Mouse (Mus musculus) embryonic facial prominence, embryonic 14.5 days (tissue): ENCODE measurements around the gene Pde4b. TPM values are rescaled to one million over a fixed set of nuclear protein-coding genes. Genes with fewer than 3 reads are reported as not detected.

Experiments
- ATAC-seq: fragments of 200-750 bp; cut with Nextera tagmentation; 2 replicates; pipeline ENCODE4 v1.8.0; 2017; ENCODE audit warnings: low read depth, moderate number of reproducible peaks, moderate TSS enrichment
- DNase-seq: peaks from one replicate; pipeline ENCODE4 v3.0.0-alpha.2; 2015; ENCODE audit warnings: low spot score
- H3K27ac ChIP-seq: fragments of 300-500 bp; sonication (generic); replicated peaks from 2 replicates; pipeline ENCODE4 v1.5.1; 2014; ENCODE audit warnings: low read depth, mild to moderate bottlenecking, low read length, moderate library complexity
- H3K27me3 ChIP-seq: fragments of 300-500 bp; sonication (generic); replicated peaks from 2 replicates; pipeline ENCODE4 v1.6.1; 2014; ENCODE audit warnings: low read length; ENCODE audit not compliant: control insufficient read depth, insufficient read depth
- H3K36me3 ChIP-seq: fragments of 300-500 bp; sonication (generic); 2 replicates; pipeline ENCODE4 v1.6.1; 2014; ENCODE audit warnings: low read length, mixed read lengths; ENCODE audit not compliant: control insufficient read depth, insufficient read depth
- H3K4me1 ChIP-seq: fragments of 300-500 bp; sonication (generic); 2 replicates; pipeline ENCODE4 v1.6.1; 2014; ENCODE audit warnings: antibody characterized with exemption, low read length; ENCODE audit not compliant: control insufficient read depth, insufficient read depth
- H3K4me2 ChIP-seq: fragments of 300-500 bp; sonication (generic); 2 replicates; pipeline ENCODE4 v1.6.1; 2014; ENCODE audit warnings: low read depth, mild to moderate bottlenecking, low read length, moderate library complexity, mixed read lengths
- H3K4me3 ChIP-seq: fragments of 300-500 bp; sonication (generic); 2 replicates; pipeline ENCODE4 v1.5.1; 2014; ENCODE audit warnings: low read depth, mild to moderate bottlenecking, low read length
- H3K9ac ChIP-seq: fragments of 300-500 bp; sonication (generic); 2 replicates; pipeline ENCODE4 v1.6.1; 2014; ENCODE audit warnings: low read depth, mild to moderate bottlenecking, low read length, moderate library complexity, mixed read lengths
- H3K9me3 ChIP-seq: fragments of 300-500 bp; sonication (generic); 2 replicates; pipeline ENCODE4 v1.6.1; 2016; ENCODE audit warnings: low read length; ENCODE audit not compliant: control insufficient read depth
- WGBS: fragments of 180-500 bp; shearing (Covaris S2); extraction: QIAGEN DNeasy Blood & Tissue Kit; methylation state at CpG from one replicate; pipeline ENCODE4 v1.1.7; 2014; 5-methylcytosine and 5-hydroxymethylcytosine counted together
- polyA plus RNA-seq: library from polyadenylated mRNA; unstranded; fragments of >200 nt; fragmentation: Nextera tagmentation; extraction: Ambion mirVana; gene quantifications from 2 replicates; pipeline ENCODE4 v1.2.1, GENCODE M21; 2014

Gene Pde4b
- polyA plus RNA-seq, 1 experiment from 2014 or later: 19.4 TPM

DNA sequence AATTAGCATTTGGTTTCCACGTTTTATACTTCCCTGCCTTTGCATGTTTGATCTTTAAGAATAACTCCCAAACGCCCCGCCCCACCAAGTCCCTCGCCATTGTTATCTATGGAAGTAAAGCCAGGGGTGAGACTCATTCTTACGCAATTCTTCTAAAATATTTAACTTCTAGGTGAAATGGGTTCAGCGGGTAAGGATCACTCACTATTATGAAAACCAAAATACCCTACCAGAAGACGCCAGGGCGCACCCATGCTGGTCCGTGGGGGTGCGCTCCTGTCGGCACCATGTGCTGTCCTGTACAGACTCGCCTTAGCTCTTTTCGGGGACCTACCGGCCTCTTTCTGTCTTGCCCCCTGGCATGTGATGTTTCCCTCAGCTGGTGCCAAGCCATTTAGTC is 490.3 kb downstream of the Pde4b start:
- peaks cover 3% of the 10 kb centered on the region; the same call in 1 of the 2 replicates for H3K4me1 ChIP-seq
- H3K9ac ChIP-seq: no peak overlapping the region
- ATAC-seq: no peak
- DNase-seq: no peak
- H3K36me3 ChIP-seq: no peaks in the 10 kb centered on the region
- 80% methylated on average over 14 of the region's 14 CpGs for WGBS
- no peaks in the 10 kb centered on the region for H3K27me3 ChIP-seq
- H3K4me3 ChIP-seq: no peak overlapping the region
- H3K4me2 ChIP-seq: no peak overlapping the region
- H3K9me3 ChIP-seq: no peaks in the 10 kb centered on the region
- no peak overlapping the region for H3K27ac ChIP-seq

DNA sequence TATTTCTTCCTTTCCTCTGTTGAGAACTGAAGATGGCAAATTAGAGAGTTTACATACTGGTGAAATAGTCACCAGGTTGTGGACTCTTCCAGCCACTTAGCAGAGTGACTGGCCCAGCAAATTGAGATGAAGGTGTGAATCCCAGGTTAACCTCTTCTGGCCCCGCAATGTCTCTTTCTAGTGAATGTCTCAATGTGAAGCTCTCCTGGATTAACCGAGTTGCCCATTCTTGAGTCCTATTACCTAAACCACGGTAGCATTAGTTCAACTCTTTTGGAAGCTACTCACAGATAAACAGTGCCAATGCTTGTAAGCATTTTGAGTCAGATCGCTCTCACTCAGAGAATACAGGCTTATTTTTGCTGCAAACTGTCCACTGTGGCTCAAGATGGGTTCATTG is 491.7 kb downstream of the Pde4b start:
- Histone ChIP-seq H3K9me3 (no peaks in the 10 kb centered on the region), H3K9ac (no peak overlapping the region), H3K4me3 (no peak overlapping the region), H3K27me3 (no peaks in the 10 kb centered on the region), H3K4me2 (no peak overlapping the region), H3K27ac (no peak overlapping the region), H3K4me1 (no peaks in the 10 kb centered on the region; the same call in 1 of the 2 replicates), H3K36me3 (no peaks in the 10 kb centered on the region)
- WGBS: 92% methylated on average over 4 of the region's 4 CpGs
- ATAC-seq: no peak
- no peak for DNase-seq

DNA sequence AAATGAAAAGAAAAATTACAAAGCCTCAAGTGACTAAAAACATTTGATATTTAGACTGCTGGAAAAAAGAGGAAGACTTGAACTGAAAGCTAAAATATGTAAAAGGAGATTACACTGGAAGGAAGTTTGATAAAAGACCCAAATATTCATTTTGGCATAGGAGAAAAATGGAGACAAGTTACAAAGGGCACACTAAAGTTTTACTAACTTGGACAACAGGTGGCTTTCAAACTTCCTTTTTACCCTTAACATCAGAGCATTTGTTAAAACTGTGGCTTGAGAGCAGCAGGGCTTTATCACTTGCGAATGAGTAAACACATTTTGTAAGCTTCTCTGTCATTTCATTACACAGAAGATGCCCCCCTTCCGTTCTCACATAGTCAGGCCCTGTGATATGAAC is 492.4 kb downstream of the Pde4b start:
- Histone ChIP-seq H3K4me3 (no peak overlapping the region), H3K27me3 (no peaks in the 10 kb centered on the region), H3K4me1 (no peaks in the 10 kb centered on the region; the same call in none of the 2 replicates), H3K9me3 (no peaks in the 10 kb centered on the region), H3K4me2 (no peak overlapping the region), H3K9ac (no peak overlapping the region), H3K27ac (no peak overlapping the region), H3K36me3 (no peaks in the 10 kb centered on the region)
- WGBS: 85% methylated on average over 2 of the region's 2 CpGs
- ATAC-seq (no peak), DNase-seq (no peak)

GRCm38 (mm10) chr4:102582165-102582749 is 494.9 kb downstream of the Pde4b start:
- Histone ChIP-seq H3K27me3 (no peaks in the 10 kb centered on the region), H3K9me3 (no peaks in the 10 kb centered on the region), H3K9ac (no peak overlapping the region), H3K4me3 (no peak overlapping the region), H3K4me2 (no peak overlapping the region), H3K27ac (no peak overlapping the region), H3K36me3 (no peaks in the 10 kb centered on the region), H3K4me1 (no peaks in the 10 kb centered on the region; the same call in none of the 2 replicates)
- DNase-seq (no peak), ATAC-seq (no peak)
- WGBS: 76% methylated on average over 8 of the region's 8 CpGs

DNA sequence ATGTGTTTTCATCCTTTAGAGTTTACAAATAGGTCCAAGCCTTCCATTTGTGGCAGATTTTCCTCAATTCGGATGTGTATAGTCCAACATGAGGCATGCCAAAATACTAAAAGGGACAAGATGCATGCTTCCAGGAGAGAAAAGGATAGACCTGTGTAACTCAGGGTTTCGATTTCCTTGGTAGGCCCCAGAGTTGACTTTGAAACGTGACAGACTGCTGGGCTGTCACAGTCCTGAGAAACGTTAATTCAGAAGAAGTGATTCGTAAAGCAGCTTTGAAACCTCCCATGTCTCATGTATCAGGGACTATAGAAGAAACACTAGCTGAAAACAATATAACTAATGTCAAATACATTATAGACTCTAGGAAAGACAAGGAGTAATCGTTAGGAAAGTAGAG is 495.6 kb downstream of the Pde4b start:
- ATAC-seq: no peak
- no peaks in the 10 kb centered on the region for H3K27me3 ChIP-seq
- no peak for DNase-seq
- no peak overlapping the region for H3K4me2 ChIP-seq
- no peak overlapping the region for H3K4me3 ChIP-seq
- H3K9ac ChIP-seq: no peak overlapping the region
- H3K4me1 ChIP-seq: no peaks in the 10 kb centered on the region; the same call in none of the 2 replicates
- WGBS: 68% methylated on average over 6 of the region's 6 CpGs
- H3K9me3 ChIP-seq: no peaks in the 10 kb centered on the region
- H3K27ac ChIP-seq: no peak overlapping the region
- H3K36me3 ChIP-seq: no peaks in the 10 kb centered on the region

- Histone ChIP-seq H3K27ac (no peak overlapping the region), H3K4me2 (no peak overlapping the region), H3K36me3 (no peaks in the 10 kb centered on the region), H3K27me3 (no peaks in the 10 kb centered on the region), H3K4me3 (no peak overlapping the region), H3K9me3 (no peaks in the 10 kb centered on the region), H3K4me1 (peaks cover 2% of the 10 kb centered on the region), H3K9ac (no peak overlapping the region)
- DNase-seq (no peak), ATAC-seq (no peak)
- WGBS: 85% methylated on average over 3 of the region's 3 CpGs
Observed at GRCm38 (mm10) chr4:102583469-102583868, 496.1 kb downstream of the Pde4b start.

- no peak for ATAC-seq
- Histone ChIP-seq H3K36me3 (no peaks in the 10 kb centered on the region), H3K9ac (no peak overlapping the region), H3K4me2 (no peak overlapping the region), H3K27me3 (no peaks in the 10 kb centered on the region), H3K4me3 (no peak overlapping the region), H3K27ac (no peak overlapping the region), H3K9me3 (no peaks in the 10 kb centered on the region), H3K4me1 (peaks cover 10% of the 10 kb centered on the region)
- no peak for DNase-seq
- WGBS: 52% methylated on average over 6 of the region's 6 CpGs
Observed at GRCm38 (mm10) chr4:102584601-102585265, 497.4 kb downstream of the Pde4b start.

GRCm38 (mm10) chr4:102585541-102585940 is 498.2 kb downstream of the Pde4b start:
- Histone ChIP-seq H3K4me1 (peaks cover 14% of the 10 kb centered on the region), H3K4me2 (no peak overlapping the region), H3K9me3 (no peaks in the 10 kb centered on the region), H3K27ac (no peak overlapping the region), H3K27me3 (no peaks in the 10 kb centered on the region), H3K36me3 (no peaks in the 10 kb centered on the region), H3K9ac (no peak overlapping the region), H3K4me3 (no peak overlapping the region)
- no peak for ATAC-seq
- no peak for DNase-seq
- 53% methylated on average over 4 of the region's 4 CpGs for WGBS

- peaks cover 14% of the 10 kb centered on the region for H3K4me1 ChIP-seq
- H3K9me3 ChIP-seq: no peaks in the 10 kb centered on the region
- DNase-seq (no peak), ATAC-seq (no peak)
- no peaks in the 10 kb centered on the region for H3K27me3 ChIP-seq
- WGBS: 75% methylated on average over 3 of the region's 3 CpGs
- no peaks in the 10 kb centered on the region for H3K36me3 ChIP-seq
- H3K4me3 ChIP-seq: no peak overlapping the region
- no peak overlapping the region for H3K4me2 ChIP-seq
- H3K9ac ChIP-seq: no peak overlapping the region
- no peak overlapping the region for H3K27ac ChIP-seq
Observed at GRCm38 (mm10) chr4:102586787-102587186, 499.4 kb downstream of the Pde4b start.
